Mouse (Mus musculus): ENCODE measurements around the gene Vstm5.

DNA sequence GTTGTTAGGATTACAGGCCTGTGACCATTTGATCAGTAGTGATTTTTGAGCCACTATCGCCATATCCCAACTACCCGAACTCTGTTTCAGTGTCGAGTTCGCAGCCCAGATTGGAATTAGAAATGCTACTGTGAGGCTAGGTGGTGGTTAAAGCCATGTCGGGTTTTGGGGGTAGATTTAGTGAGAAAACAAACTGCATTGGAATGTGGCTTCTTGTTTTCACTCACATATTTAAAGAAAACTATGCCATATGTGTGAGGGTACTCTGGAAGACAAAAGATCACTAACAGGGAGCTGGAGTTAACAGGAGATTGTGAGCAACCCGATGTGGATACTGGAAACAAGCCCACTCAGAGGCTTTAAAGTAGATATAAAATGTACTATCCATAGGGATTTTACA is 68.4 kb downstream of the Vstm5 start:
- no peak for TF ChIP-seq CTCF (IDR thresholded peaks at IDR 0.05; ENCODE audit: extremely low read depth, insufficient read depth, low read length)
- no peak for TF ChIP-seq POLR2A (IDR thresholded peaks at IDR 0.05; ENCODE audit: extremely low read depth, insufficient read depth, low read length)
